Mouse (Mus musculus): ENCODE data around the gene Krt78.

The Krt78 gene

GRCm38 (mm10) chr15:101973414-101974077, 19.5 kb upstream of the Krt78 start:
- peak; percentile 89 to 93 for DNase-seq (ENCODE audit: low spot score in 2 of 2)

DNA sequence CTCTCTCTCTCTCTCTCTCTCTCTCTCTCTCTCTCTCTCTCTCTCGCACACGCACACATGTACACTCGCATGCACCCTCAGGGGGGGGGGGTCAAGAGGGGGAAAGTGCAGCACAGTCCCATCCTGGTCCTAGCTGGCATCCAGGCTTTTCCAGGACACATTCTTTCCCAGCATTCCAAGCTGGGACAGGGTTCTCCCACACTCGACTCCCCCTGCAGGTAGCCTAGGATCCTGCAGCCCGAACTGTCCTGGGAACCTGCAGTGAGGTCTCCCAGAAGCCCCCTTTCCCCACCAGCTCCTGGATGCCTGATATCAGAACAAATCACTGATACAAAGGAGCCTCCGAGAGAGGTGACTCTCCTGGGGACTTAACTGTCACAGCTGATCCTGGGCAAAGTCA, 16.4 kb upstream of the Krt78 start:
- peak in 1 of 2 experiments; percentile 34 for DNase-seq (ENCODE audit: low spot score in 2 of 2)

- DNase-seq (ENCODE audit: low spot score in 2 of 2), result no peak
Observed at GRCm38 (mm10) chr15:101966808-101967207, 12.7 kb upstream of the Krt78 start.

DNA sequence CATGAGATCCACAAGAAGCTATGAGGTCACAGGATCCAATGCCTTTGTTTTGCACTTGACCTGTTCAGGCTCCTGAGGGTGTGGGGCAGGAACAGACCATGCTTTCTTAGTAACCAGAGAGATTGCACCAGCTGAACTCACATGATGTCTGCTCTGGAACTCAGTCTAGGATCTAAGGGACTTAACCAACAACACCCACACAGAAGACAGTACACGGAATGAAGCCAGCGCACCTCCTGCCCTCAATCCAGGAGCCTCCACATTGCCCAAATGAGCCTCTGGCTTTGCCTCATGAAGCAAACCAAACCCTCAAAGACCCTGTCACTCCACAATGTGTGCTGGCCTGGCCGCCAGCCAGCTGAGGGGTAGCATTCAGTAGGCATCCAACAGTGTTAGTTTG, 4.8 kb upstream of the Krt78 start:
- DNase-seq (ENCODE audit: low spot score in 2 of 2), result no peak

- DNase-seq (ENCODE audit: low spot score in 2 of 2), result no peak
Observed at GRCm38 (mm10) chr15:101952733-101953474, 1.2 kb downstream of the Krt78 start.

DNA sequence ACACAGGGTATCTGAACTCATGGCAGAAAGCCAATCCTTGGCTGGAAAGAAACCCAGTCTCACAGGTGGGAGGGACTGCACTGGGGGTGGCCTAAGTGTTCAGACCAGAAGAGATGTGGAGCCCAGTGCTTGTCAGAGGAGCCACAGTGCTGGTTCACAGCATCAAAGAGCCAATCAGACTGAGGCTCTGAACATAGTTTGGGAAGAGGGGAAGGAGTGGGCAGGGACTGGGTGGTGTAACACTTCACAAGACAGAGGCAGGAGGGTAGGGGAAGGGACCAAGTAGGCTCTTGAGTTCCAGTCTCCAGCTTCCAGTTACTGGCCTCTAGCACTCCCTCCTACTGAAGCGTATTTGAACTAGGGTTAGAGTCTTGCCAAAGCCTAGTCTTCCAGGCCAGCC, 8.7 kb downstream of the Krt78 start:
- DNase-seq (ENCODE audit: low spot score in 2 of 2), result no peak

DNA sequence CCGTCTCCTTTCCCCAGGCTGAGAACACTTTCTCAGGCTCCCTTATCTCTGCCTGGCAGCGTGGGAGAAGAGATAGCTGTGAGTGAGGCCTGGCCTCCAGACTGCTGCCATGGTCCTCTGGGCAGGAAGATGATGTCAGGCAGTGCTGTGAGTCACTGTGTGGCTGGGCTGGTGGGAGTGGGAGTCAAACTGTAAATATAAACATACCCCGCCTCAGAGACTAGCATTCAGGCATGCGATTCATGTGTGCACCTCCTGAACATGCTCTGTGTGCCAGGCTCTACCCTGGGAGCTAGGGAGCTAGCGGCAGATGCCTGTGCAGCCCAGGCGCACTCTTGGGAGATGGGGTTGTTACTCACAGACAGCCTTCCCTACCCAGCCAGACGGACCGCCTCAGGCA, 12.1 kb downstream of the Krt78 start:
- no peak for DNase-seq (ENCODE audit: low spot score in 2 of 2)

- DNase-seq (ENCODE audit: low spot score in 2 of 2), result no peak
Observed at GRCm38 (mm10) chr15:101940274-101940829, 13.7 kb downstream of the Krt78 start, which contains the start of gene Krt79. TSS of gene Krt79 (minus strand) at chr15:101940324.

DNA sequence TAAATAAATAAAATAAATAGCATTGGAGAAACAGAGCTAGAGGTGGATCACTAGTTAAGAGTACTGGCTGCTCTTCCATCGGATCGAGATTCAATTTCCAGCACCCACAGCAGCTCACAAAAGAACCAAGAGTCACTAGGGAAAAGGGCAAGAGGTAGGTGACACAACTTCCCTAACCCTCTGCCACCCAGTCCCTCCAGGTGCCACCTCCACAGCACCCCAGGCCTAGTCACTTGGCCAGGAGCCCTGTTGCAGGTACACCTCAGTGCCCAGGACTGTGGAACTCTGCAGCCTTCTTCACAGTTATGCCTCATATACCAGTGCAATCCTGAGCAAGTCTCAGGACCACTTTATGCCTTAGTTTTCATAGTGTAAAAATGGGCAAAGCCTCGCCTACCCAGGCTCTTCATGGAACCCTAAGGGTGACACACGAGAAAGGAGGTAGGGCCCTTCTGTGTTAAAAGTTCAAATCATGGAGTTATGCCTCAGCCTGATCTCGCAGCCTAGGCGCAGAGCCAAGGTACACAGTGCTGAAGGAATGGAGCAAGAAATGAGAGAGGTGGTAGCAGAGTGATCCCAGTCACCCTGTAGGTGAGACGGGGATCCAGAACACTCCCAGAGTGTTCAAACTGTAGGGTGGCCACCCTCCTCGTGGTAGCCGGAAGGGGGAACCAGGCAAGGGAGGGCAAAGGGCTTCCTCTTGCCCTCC, 15.3 kb downstream of the Krt78 start:
- DNase-seq (ENCODE audit: low spot score in 2 of 2), result no peak

- DNase-seq (ENCODE audit: low spot score in 2 of 2), result no peak
Observed at GRCm38 (mm10) chr15:101933024-101933423, 21.1 kb downstream of the Krt78 start.

GRCm38 (mm10) chr15:101929666-101930065, 24.4 kb downstream of the Krt78 start:
- no peak for DNase-seq (ENCODE audit: low spot score in 2 of 2)

GRCm38 (mm10) chr15:101929087-101929486, 25.0 kb downstream of the Krt78 start:
- DNase-seq (ENCODE audit: low spot score in 2 of 2), result no peak

- no peak for DNase-seq (ENCODE audit: low spot score in 2 of 2)
Observed at GRCm38 (mm10) chr15:101927340-101928080, 26.6 kb downstream of the Krt78 start.

- no peak for DNase-seq (ENCODE audit: low spot score in 2 of 2)
Observed at GRCm38 (mm10) chr15:101925041-101925440, 29.0 kb downstream of the Krt78 start.

DNA sequence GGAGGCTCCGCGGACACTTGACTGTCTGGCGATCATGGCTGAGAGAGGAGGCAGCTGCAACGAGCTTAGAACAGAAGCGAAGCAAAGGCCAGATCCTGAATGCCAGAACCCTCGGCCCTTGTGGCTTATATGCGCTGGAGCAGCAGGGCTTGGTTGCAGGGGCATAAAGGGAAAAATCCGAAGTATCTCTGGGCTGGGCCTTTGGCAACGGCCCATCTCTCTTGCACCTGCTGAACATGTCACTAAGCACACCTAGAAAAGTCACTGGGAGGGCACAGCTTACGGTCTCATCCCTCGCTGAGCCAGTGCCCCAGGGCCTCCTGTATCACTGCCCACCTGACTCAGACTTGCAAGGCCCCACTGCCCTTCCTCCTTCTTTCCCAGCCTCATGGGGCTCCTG, 29.5 kb downstream of the Krt78 start, which contains the start of gene Krt4:
Gene Krt4, minus strand, starts transcription at position 101 of the 400 bp plus-strand sequence.
- DNase-seq (ENCODE audit: low spot score in 2 of 2), result no peak

GRCm38 (mm10) chr15:101922296-101922695, 31.8 kb downstream of the Krt78 start:
- DNase-seq (ENCODE audit: low spot score in 2 of 2), result no peak

GRCm38 (mm10) chr15:101916072-101916471, 38.0 kb downstream of the Krt78 start:
- no peak for DNase-seq (ENCODE audit: low spot score in 2 of 2)

- no peak for DNase-seq (ENCODE audit: low spot score in 2 of 2)
Observed at GRCm38 (mm10) chr15:101904849-101905248, 49.2 kb downstream of the Krt78 start.

- no peak for DNase-seq (ENCODE audit: low spot score in 2 of 2)
Observed at GRCm38 (mm10) chr15:101902171-101903149, 51.6 kb downstream of the Krt78 start.
